Mouse (Mus musculus): ENCODE data around the gene Antxr1.

DNA sequence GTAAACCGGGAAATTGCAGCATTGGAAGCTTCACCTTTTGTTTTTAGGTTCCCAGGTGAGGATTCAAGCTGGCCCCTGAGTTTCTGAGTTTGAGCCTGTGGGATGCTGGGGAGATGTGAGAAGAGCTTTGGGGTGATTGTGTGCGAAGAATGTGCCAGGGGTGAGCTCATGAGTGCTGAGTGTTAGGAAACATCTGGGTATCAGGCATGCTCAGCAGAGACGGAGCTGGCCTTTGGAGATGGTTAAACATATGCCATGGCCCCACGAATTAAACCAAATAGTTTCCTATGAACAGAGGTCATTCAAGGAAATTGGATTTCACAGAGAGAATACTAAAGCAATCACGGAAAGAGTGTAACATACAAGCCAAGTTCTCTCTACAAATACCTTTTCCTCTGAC, 193.4 kb downstream of the Antxr1 start:
- TF ChIP-seq TAL1 (IDR thresholded peaks at IDR 0.05; ENCODE audit: low read length) = no peak
- TF ChIP-seq GATA1 (IDR thresholded peaks at IDR 0.05; ENCODE audit: low read length) = no peak
